Mouse (Mus musculus): Measurements from ENCODE around the gene Gm45140. TPM values are rescaled to one million over a fixed set of nuclear protein-coding genes. Genes with fewer than 3 reads are reported as not detected.
A peak's percentile ranks its signal among the peaks of the same experiment; 100 is the strongest.
"Not testable (repeated sequence)": the region's sequence is repeated elsewhere in the genome, so short reads cannot be mapped to it uniquely, and the experiment has no call there.

Gm45140 gene
- polyA plus RNA-seq, 1 experiment: 1.1 TPM

- no peak for DNase-seq (ENCODE audit: low read depth)
These were observed 58.9 kb downstream of the Gm45140 start for GRCm38 (mm10) chr6:87776663-87777062.

- no peak for DNase-seq (ENCODE audit: low read depth)
These were observed 59.9 kb downstream of the Gm45140 start for GRCm38 (mm10) chr6:87775588-87776245.

- no peak for DNase-seq (ENCODE audit: low read depth)
These were observed 60.7 kb downstream of the Gm45140 start for GRCm38 (mm10) chr6:87774909-87775308.

- DNase-seq (ENCODE audit: low read depth): no peak
These were observed 61.1 kb downstream of the Gm45140 start for GRCm38 (mm10) chr6:87774466-87774865.

GRCm38 (mm10) chr6:87770626-87771025 lies 65.0 kb downstream of the Gm45140 start:
- no peak for DNase-seq (ENCODE audit: low read depth)

GRCm38 (mm10) chr6:87764296-87764695 lies 71.3 kb downstream of the Gm45140 start:
- DNase-seq (ENCODE audit: low read depth): not testable (repeated sequence)

- DNase-seq (ENCODE audit: low read depth): no peak
These were observed 72.0 kb downstream of the Gm45140 start for GRCm38 (mm10) chr6:87763376-87764280.

GRCm38 (mm10) chr6:87762161-87762560 lies 73.4 kb downstream of the Gm45140 start:
- no peak for DNase-seq (ENCODE audit: low read depth)

GRCm38 (mm10) chr6:87759850-87760249 lies 75.7 kb downstream of the Gm45140 start:
- DNase-seq (ENCODE audit: low read depth): no peak

GRCm38 (mm10) chr6:87759404-87759803 lies 76.2 kb downstream of the Gm45140 start:
- DNase-seq (ENCODE audit: low read depth): no peak

- no peak for DNase-seq (ENCODE audit: low read depth)
These were observed 78.7 kb downstream of the Gm45140 start for GRCm38 (mm10) chr6:87756896-87757295.

GRCm38 (mm10) chr6:87755196-87755595 lies 80.4 kb downstream of the Gm45140 start:
- DNase-seq (ENCODE audit: low read depth): peak; percentile 6

- DNase-seq (ENCODE audit: low read depth): no peak
These were observed 84.0 kb downstream of the Gm45140 start for GRCm38 (mm10) chr6:87751574-87751973.

GRCm38 (mm10) chr6:87750184-87750910 lies 85.2 kb downstream of the Gm45140 start:
- no peak for DNase-seq (ENCODE audit: low read depth)

- no peak for DNase-seq (ENCODE audit: low read depth)
These were observed 87.1 kb downstream of the Gm45140 start for GRCm38 (mm10) chr6:87748531-87748930.

- DNase-seq (ENCODE audit: low read depth): no peak
These were observed 87.5 kb downstream of the Gm45140 start for GRCm38 (mm10) chr6:87748078-87748477.

GRCm38 (mm10) chr6:87746849-87747248 lies 88.7 kb downstream of the Gm45140 start:
- DNase-seq (ENCODE audit: low read depth): no peak

GRCm38 (mm10) chr6:87746059-87746458 lies 89.5 kb downstream of the Gm45140 start:
- DNase-seq (ENCODE audit: low read depth): no peak

- DNase-seq (ENCODE audit: low read depth): no peak
These were observed 90.3 kb downstream of the Gm45140 start for GRCm38 (mm10) chr6:87745301-87745700.

- DNase-seq (ENCODE audit: low read depth): no peak
These were observed 91.0 kb downstream of the Gm45140 start for GRCm38 (mm10) chr6:87744632-87745031.

GRCm38 (mm10) chr6:87743281-87743680 lies 92.3 kb downstream of the Gm45140 start:
- no peak for DNase-seq (ENCODE audit: low read depth)

GRCm38 (mm10) chr6:87742804-87743203 lies 92.8 kb downstream of the Gm45140 start:
- DNase-seq (ENCODE audit: low read depth): no peak
